Mouse (Mus musculus) kidney, postnatal 25 days (tissue): Measurements from ENCODE around the gene Klhl10.

Source experiments
- DNase-seq, 2 experiments: peaks; one replicate each; pipeline ENCODE4 v3.0.0; 2021; ENCODE audit warnings: mixed read lengths in 2 of 2

Gene Klhl10

GRCm38 (mm10) chr11:100408835-100409462 lies 32.8 kb upstream of the Klhl10 start:
- no peak for DNase-seq

- DNase-seq: no peak
These were observed 32.0 kb upstream of the Klhl10 start for GRCm38 (mm10) chr11:100409686-100410085.

- peak; percentile 27 to 64 for DNase-seq
These were observed 30.0 kb upstream of the Klhl10 start for GRCm38 (mm10) chr11:100411736-100412135.

- no peak for DNase-seq
These were observed 28.2 kb upstream of the Klhl10 start for GRCm38 (mm10) chr11:100413541-100413940.

DNA sequence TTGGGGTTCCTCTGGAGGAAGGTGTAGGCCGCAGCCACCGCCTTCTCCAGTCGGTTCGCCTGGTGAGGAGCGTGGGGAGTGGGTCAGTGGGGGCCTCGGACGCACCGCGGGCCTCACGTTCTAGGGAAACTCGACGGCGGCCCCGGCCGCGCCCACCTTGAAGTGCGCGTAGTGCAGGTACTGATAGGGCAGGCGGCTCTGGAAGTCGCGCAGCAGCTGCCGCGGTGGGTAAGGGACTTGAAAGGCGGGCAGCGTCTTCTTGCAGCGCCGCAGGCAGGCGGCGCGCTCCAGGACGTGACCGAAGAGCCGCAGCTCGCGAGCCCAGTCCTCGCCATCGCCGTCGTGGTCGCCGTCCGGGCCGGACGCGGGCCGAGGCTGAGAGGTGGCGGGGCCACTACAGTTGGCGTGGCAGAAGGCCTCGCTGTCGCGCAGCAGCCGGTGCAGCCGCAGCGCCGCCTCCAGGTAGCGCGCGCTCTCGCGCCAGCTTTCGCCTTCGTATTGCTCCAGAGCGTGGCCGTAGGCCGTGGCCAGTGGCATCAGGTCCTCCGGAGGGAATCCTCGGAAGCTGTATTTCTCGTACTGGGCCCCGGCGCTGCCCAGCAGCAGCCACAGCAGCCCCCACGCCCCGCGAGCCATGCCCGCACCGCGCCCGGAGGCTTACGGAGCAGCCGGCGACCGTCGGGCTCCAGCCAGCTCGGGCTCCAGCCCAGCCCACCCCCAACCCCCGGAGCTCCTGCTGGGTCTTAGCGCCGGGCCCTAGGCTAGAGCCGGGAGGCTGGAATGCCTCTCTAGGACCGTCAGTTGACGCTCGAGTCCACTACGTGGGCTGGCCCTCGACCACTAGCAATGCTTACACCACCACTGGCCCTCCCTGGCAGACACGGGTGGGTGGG lies 27.4 kb upstream of the Klhl10 start, which contains the start of gene P3h4:
Gene P3h4 (minus strand): TSS at position 816 of the 893 bp plus-strand sequence.
- DNase-seq: peak; percentile 81 to 90

DNA sequence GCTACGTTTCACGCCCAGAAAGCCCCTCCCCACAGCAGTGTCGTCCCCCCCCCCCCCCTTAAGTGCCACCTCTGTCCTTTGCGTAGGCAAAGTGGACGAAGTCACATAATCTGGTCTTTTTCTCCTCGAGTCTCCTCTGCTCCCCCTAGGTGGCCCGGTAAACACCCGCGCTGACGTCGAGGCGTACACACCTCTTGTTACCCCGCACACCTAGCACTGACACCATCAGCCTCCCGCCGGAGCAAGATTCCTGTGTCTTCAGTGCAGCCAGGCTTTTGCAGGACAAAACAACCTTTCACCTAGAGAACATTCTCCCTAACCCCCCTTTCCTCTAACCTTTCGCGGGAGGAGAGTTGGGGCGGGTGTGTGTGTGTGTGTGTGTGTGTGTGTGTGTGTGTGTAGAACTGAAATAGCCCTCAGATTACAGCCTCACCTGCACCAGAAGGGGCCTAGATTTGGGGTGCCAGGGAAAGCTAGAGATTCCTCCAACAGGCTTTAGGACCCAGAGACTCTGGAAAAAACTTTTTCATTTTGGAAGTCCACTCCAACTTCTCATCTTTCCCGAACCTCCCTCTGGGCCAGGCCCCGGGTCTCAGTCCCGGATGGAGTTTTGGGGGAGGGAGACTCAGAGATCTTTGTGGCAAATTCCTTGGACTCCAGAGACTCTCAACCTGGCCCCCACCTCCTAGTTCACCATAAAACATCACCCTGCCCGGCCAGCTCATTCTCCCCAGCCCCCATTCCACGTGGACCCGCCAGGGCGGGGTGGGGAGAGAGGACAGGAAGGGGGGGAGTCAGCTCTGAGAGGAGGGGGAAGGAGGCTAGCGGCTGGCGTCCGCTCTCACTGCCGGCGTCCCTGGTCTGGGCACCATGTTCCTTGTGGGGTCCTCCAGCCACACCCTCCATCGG lies 26.5 kb upstream of the Klhl10 start, which contains the start of gene Fkbp10:
Gene Fkbp10 (plus strand): TSS at position 784 of the 909 bp plus-strand sequence.
- DNase-seq: peak; percentile 35 to 74

- no peak for DNase-seq
These were observed 20.2 kb upstream of the Klhl10 start for GRCm38 (mm10) chr11:100421537-100421936.

- DNase-seq: no peak
These were observed 17.9 kb upstream of the Klhl10 start for GRCm38 (mm10) chr11:100423836-100424235.

DNA sequence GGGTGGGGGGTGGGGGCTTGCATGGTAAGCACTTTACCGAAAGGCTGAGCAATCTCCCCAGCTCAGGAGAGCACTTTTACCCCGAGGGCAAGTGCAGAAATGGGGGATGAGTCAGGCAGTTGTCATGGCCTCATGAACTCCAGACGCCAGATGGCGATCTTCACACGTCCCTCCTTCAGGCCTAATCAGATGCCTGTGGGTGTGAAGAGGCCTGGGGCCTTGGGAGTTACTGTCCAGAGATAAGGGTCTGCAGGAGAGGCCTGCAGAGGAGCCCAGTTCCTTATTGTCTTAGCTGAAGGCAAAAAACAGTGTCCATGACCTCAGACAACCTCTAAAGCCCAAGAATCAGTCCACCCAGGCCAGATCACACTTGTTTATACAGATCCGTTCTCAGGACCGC lies 15.9 kb upstream of the Klhl10 start:
- peak; percentile 84 to 88 for DNase-seq

DNA sequence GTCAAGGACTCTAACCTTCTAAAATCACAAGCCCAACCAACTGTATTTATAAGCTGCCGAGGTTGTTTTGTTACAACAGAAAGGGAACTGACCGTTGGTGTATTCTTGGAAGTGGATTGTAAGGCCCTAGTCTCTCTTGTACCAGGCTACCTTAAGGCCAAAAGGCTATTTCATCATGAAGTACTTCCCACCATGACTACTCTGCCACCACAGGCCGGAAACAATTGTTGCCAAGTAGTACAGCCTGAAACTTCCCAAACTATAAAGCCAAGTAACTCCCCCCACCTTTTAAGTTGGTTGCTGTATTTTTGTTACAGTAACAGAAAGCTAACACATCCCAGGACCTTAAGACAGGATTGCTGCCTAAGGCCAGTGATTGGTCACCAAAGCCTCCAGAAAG lies 14.9 kb upstream of the Klhl10 start:
- no peak for DNase-seq

- peak; percentile 22 to 56 for DNase-seq
These were observed 13.0 kb upstream of the Klhl10 start for GRCm38 (mm10) chr11:100428612-100429199.

GRCm38 (mm10) chr11:100430052-100430451 lies 11.7 kb upstream of the Klhl10 start:
- DNase-seq: no peak

DNA sequence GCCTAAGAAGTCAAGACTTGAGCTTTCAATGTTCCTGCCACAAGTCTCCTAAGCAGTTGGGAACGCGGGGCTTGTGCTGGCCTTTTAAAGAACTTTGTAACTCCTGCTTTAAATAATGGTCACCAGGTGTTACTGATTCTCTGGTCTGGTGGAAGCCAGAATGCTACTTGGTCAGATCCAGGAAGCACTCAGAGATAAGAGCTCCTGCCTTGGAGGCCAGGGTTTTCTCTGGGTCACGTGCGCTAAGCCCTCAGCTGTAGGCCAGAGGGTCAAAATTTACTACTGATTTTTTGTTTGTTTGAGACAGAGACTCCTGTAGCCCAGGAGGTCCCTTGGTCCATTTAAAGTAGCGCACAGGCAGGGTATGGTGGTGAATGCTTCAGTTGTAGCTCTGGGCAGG lies 9.7 kb upstream of the Klhl10 start:
- no peak for DNase-seq

GRCm38 (mm10) chr11:100435678-100436246 lies 6.0 kb upstream of the Klhl10 start:
- DNase-seq: no peak

- no peak for DNase-seq
These were observed 3.8 kb upstream of the Klhl10 start for GRCm38 (mm10) chr11:100437901-100438300.

GRCm38 (mm10) chr11:100440691-100441522 lies 810 bp upstream of the Klhl10 start:
- DNase-seq: peak; percentile 83 to 90

DNA sequence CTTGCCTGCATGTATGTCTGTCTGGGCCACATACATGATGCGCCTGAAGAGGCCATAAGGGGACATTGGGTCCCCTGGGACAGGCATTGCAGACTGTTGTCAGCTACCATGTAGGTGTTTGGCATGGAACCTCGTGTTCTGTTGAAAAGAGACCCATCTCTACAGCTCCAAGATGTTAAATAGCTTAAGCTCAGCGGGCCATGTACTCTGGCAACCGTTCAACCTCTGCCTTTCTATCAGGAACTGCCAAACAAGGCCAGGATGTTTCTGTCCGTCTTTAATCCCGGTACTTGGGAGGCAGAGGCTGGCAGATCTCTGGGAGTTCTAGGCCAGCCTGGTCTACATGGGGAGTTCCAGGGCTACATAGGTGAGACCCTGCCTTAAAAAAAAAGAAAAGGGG lies 908 bp downstream of the Klhl10 start:
- DNase-seq: peak; percentile 57 to 69

DNA sequence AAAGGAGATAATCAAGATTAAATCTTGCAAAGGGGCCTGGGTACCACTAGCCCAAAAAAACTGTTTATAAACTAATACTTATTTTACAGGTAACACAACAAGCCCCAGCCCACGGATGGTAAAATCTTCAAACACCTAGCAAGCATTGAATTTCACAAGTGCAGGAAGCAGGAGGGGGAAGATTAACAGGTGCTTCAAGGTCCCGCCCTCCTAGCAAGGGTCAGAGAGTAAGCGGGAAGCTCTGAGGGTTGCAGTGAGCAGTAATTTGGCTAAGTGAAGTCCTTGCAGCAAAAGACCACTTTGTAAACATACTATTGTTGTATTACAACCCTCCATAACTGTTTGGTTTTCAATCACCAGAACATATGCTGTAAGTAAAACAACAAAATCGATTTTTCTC lies 15.5 kb downstream of the Klhl10 start:
- DNase-seq: no peak

DNA sequence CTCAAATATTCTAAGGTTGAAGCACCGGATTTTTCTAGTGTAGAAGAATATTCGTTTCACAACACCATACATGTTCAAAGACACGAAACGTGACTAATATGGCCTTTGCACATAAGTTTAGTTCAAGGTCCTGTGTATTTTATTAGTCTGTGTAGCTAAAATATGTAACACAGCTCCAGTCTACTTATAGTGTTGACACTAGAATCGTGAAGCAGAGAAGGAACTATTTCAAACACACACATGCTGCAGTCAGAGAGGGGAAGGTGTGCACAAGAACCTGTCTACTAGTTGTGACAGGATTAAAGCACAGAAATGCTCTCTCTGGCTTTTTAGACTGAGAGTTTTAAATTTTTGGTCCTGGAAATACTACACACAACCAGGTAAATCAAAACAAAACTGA lies 16.0 kb downstream of the Klhl10 start:
- no peak for DNase-seq

DNA sequence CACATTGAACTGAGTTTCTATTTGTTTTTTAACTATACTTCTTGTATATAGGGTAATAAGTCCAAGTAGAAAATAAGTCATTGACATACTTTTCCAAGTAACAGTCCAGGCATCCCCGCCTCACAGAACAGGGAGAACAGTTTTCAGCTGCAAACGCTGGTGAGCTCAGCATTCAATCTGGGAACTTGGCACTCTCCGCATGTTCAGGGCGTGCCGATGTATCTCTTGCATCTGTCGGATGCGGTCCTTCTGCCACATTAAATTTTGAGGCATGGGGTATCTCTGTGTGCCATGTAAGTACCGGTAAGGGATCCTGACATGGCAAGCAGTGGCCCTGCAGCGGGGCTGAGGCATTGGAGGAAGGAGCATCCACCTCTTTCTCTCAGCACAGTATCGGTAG lies 21.0 kb downstream of the Klhl10 start:
- DNase-seq: no peak

- no peak for DNase-seq
These were observed 23.6 kb downstream of the Klhl10 start for GRCm38 (mm10) chr11:100465229-100465792.
